Mouse (Mus musculus) ZHBTc4 (cell line): ENCODE results near the gene Hoxa10.

Source experiments
- DNase-seq: peaks from one replicate; pipeline ENCODE4 v3.0.0-alpha.2; 2011; ENCODE audit warnings: low read depth, low spot score

Gene Hoxa10

GRCm38 (mm10) chr6:52205638-52206621 is 34.7 kb downstream of the Hoxa10 start:
- DNase-seq, result peak; percentile 62

- DNase-seq, result no peak
These were observed 35.4 kb downstream of the Hoxa10 start for GRCm38 (mm10) chr6:52205221-52205620.

GRCm38 (mm10) chr6:52204050-52204752 is 36.5 kb downstream of the Hoxa10 start, which contains the start of gene Hoxa5:
TSS of gene Hoxa5 (minus strand) at chr6:52204587.
- peak; percentile 93 for DNase-seq

- peak; percentile 73 for DNase-seq
These were observed 37.1 kb downstream of the Hoxa10 start for GRCm38 (mm10) chr6:52203371-52204049.

- DNase-seq, result no peak
These were observed 37.6 kb downstream of the Hoxa10 start for GRCm38 (mm10) chr6:52203121-52203370.

- DNase-seq, result peak; percentile 62
These were observed 38.1 kb downstream of the Hoxa10 start for GRCm38 (mm10) chr6:52202362-52203120.

GRCm38 (mm10) chr6:52201269-52201668 is 39.4 kb downstream of the Hoxa10 start:
- DNase-seq, result no peak

GRCm38 (mm10) chr6:52200751-52201250 is 39.9 kb downstream of the Hoxa10 start:
- no peak for DNase-seq

GRCm38 (mm10) chr6:52200073-52200750 is 40.4 kb downstream of the Hoxa10 start:
- DNase-seq, result no peak

GRCm38 (mm10) chr6:52197271-52197670 is 43.4 kb downstream of the Hoxa10 start:
- peak; percentile 76 for DNase-seq

- no peak for DNase-seq
These were observed 43.8 kb downstream of the Hoxa10 start for GRCm38 (mm10) chr6:52196811-52197210.

GRCm38 (mm10) chr6:52194690-52195089 is 46.0 kb downstream of the Hoxa10 start:
- no peak for DNase-seq

GRCm38 (mm10) chr6:52191860-52192550 is 48.6 kb downstream of the Hoxa10 start:
- DNase-seq, result peak; percentile 92

GRCm38 (mm10) chr6:52190906-52191810 is 49.5 kb downstream of the Hoxa10 start, which contains the start of gene Hoxa4:
TSS of gene Hoxa4 (minus strand) at chr6:52191753.
- no peak for DNase-seq

GRCm38 (mm10) chr6:52190410-52190809 is 50.2 kb downstream of the Hoxa10 start:
- peak; percentile 62 for DNase-seq

- peak; percentile 21 for DNase-seq
These were observed 50.7 kb downstream of the Hoxa10 start for GRCm38 (mm10) chr6:52189909-52190308.

GRCm38 (mm10) chr6:52189172-52189591 is 51.5 kb downstream of the Hoxa10 start:
- DNase-seq, result no peak

- DNase-seq, result peak; percentile 21
These were observed 54.2 kb downstream of the Hoxa10 start for GRCm38 (mm10) chr6:52186500-52186899.

GRCm38 (mm10) chr6:52185834-52186233 is 54.8 kb downstream of the Hoxa10 start:
- DNase-seq, result no peak
